Comparison of ENCODE assay signal across 8 mouse cellular contexts in genomic region chr7:96211618-96212021, GRCm38 (mm10). TPM values are rescaled to one million over a fixed set of nuclear protein-coding genes. Genes with fewer than 3 reads are reported as not detected.
A peak's percentile ranks its signal among the peaks of the same experiment; 100 is the strongest.
DNase-seq lines count a peak whose midpoint lies in the region; ATAC-seq and TF ChIP-seq lines count a peak whose summit lies in the region.

No protein-coding gene starts in this region.

- peak overlapping the region; percentile 93 for H3K4me2 ChIP-seq in forebrain, embryonic 13.5 days
- H3K4me2 ChIP-seq in intestine, postnatal 0 days (replicated peaks; ENCODE audit: low read depth), result peak overlapping the region; percentile 82
- H3K4me2 ChIP-seq in liver, embryonic 13.5 days, result peak overlapping the region; percentile 69

- peak; percentile 10 to 74 for DNase-seq in adrenal gland, adult (ENCODE audit: inconsistent age in 2 of 2, low spot score in 1 of 2)
- DNase-seq in adrenal gland, adult 8-10 months, result no peak
- no peak for DNase-seq in ES-E14 (ENCODE audit: low read depth, low spot score)
- no peak for DNase-seq in liver, embryonic 13.5 days
- DNase-seq in right cerebral cortex, postnatal 25 days, result peak; percentile 59
- no peak for DNase-seq in spleen, postnatal 10 days (ENCODE audit: low spot score in 2 of 2)

- peak overlapping the region; percentile 99; the same call in 1 of the 2 replicates for H3K27ac ChIP-seq in ES-E14 (ENCODE audit: insufficient read depth, low read depth, low read length, poor library complexity, severe bottlenecking)
- peak overlapping the region; percentile 97 for H3K27ac ChIP-seq in forebrain, embryonic 13.5 days
- H3K27ac ChIP-seq in intestine, postnatal 0 days (ENCODE audit: low read depth, low read length), result no peak overlapping the region
- H3K27ac ChIP-seq in liver, embryonic 13.5 days, result no peak overlapping the region

- peak overlapping the region; percentile 70 to 86 for H3K4me3 ChIP-seq in ES-E14 (ENCODE audit: insufficient read depth in 1 of 2, low read depth in 1 of 2, low read length in 2 of 2, poor library complexity in 1 of 2, severe bottlenecking in 1 of 2)
- H3K4me3 ChIP-seq in forebrain, embryonic 13.5 days, result peak overlapping the region; percentile 86
- peak overlapping the region; percentile 59 for H3K4me3 ChIP-seq in intestine, postnatal 0 days (ENCODE audit: low read depth, low read length)
- no peak overlapping the region for H3K4me3 ChIP-seq in liver, embryonic 13.5 days (replicated peaks)

- in situ Hi-C loops in ES-E14 (cut with MboI; ENCODE audit: low sequenced_read_pairs in 2 of 2, unreplicated experiment in 2 of 2), result no loop called here

- peak overlapping the region; percentile 82 for H3K9ac ChIP-seq in ES-E14 (ENCODE audit: insufficient read depth, low read depth, low read length, poor library complexity, severe bottlenecking)
- peak overlapping the region; percentile 97 for H3K9ac ChIP-seq in forebrain, embryonic 13.5 days
- no peak overlapping the region for H3K9ac ChIP-seq in intestine, postnatal 0 days (ENCODE audit: low read depth, low read length)
- H3K9ac ChIP-seq in liver, embryonic 13.5 days, result no peak overlapping the region

- no peaks in the 10 kb centered on the region for H3K9me3 ChIP-seq in ES-E14 (ENCODE audit: control insufficient read depth, insufficient read depth, low read depth, low read length)
- H3K9me3 ChIP-seq in forebrain, embryonic 13.5 days (replicated peaks), result no peaks in the 10 kb centered on the region
- no peaks in the 10 kb centered on the region for H3K9me3 ChIP-seq in intestine, postnatal 0 days (ENCODE audit: control insufficient read depth)
- H3K9me3 ChIP-seq in liver, embryonic 13.5 days (replicated peaks), result no peaks in the 10 kb centered on the region

- no peak for TF ChIP-seq CTCF in intestine, postnatal 0 days (IDR thresholded peaks at IDR 0.05; ENCODE audit: low read depth)

- ATAC-seq in forebrain, embryonic 13.5 days, result no peak
- no peak for ATAC-seq in intestine, postnatal 0 days
- ATAC-seq in liver, embryonic 13.5 days (ENCODE audit: low read depth), result no peak

- H3K27me3 ChIP-seq in forebrain, embryonic 13.5 days, result peaks cover 10% of the 10 kb centered on the region; the same call in 1 of the 2 replicates
- H3K27me3 ChIP-seq in intestine, postnatal 0 days (replicated peaks; ENCODE audit: control insufficient read depth, insufficient read depth, low read length), result peaks cover 41% of the 10 kb centered on the region
- peaks cover 88% of the 10 kb centered on the region for H3K27me3 ChIP-seq in liver, embryonic 13.5 days

- WGBS in forebrain, embryonic 13.5 days, result under 1% methylated on average over 17 of the region's 17 CpGs
- under 1% methylated on average over 17 of the region's 17 CpGs for WGBS in intestine, postnatal 0 days
- WGBS in liver, embryonic 13.5 days (ENCODE audit: insufficient replicate concordance), result 2% methylated on average over 17 of the region's 17 CpGs

- H3K36me3 ChIP-seq in ES-E14 (ENCODE audit: control insufficient read depth, insufficient read depth, low read length, poor library complexity, severe bottlenecking), result no peaks in the 10 kb centered on the region
- H3K36me3 ChIP-seq in forebrain, embryonic 13.5 days (ENCODE audit: poor library complexity, severe bottlenecking), result no peaks in the 10 kb centered on the region
- no peaks in the 10 kb centered on the region for H3K36me3 ChIP-seq in intestine, postnatal 0 days (ENCODE audit: control insufficient read depth, insufficient read depth)
- no peaks in the 10 kb centered on the region for H3K36me3 ChIP-seq in liver, embryonic 13.5 days

- peaks cover 11 to 18% of the 10 kb centered on the region in 2 experiments for H3K4me1 ChIP-seq in ES-E14 (ENCODE audit: control insufficient read depth in 2 of 2, insufficient read depth in 2 of 2, low read length in 2 of 2, poor library complexity in 1 of 2)
- peaks cover 37% of the 10 kb centered on the region for H3K4me1 ChIP-seq in forebrain, embryonic 13.5 days
- H3K4me1 ChIP-seq in intestine, postnatal 0 days (replicated peaks; ENCODE audit: control insufficient read depth, insufficient read depth, low read length), result peaks cover 4% of the 10 kb centered on the region; the same call in 1 of the 2 replicates
- H3K4me1 ChIP-seq in liver, embryonic 13.5 days (replicated peaks), result peaks cover 10% of the 10 kb centered on the region; the same call in 1 of the 2 replicates

TF ChIP-seq in ES-E14, 5 proteins besides CTCF, POLR2A, EP300 and RAD21:
- no peak for TF ChIP-seq MAFK (IDR thresholded peaks at IDR 0.05; ENCODE audit: insufficient read depth, low read depth, low read length)
- no peak for TF ChIP-seq ZNF384 (IDR thresholded peaks at IDR 0.05; ENCODE audit: low read depth, low read length)
- TF ChIP-seq CHD2 (IDR thresholded peaks at IDR 0.05; ENCODE audit: low read depth, low read length), result no peak
- TF ChIP-seq HCFC1 (IDR thresholded peaks at IDR 0.05; ENCODE audit: borderline replicate concordance, insufficient read depth, low read length), result no peak
- TF ChIP-seq ZC3H11A (IDR thresholded peaks at IDR 0.05; ENCODE audit: borderline replicate concordance, low read depth, low read length), result no peak

RNA-seq across cellular contexts. Expression of gene Tenm4, which starts 40.6 kb away (rescaled TPM):
- 10 to 100 TPM; 18.1 to 36.5 (median 27.2) TPM for total RNA-seq in adrenal gland, adult 8-10 months (2022)
- 38.9 and 72.4 TPM in 2 replicates for total RNA-seq in ES-E14 (2012; rRNA removed)
- 67.6 and 73.6 TPM in 2 replicates for polyA plus RNA-seq in forebrain, embryonic 13.5 days (2015; fragmentation: Nextera tagmentation; extraction: Ambion mirVana)
- polyA plus RNA-seq in intestine, postnatal 0 days (2015; fragmentation: Nextera tagmentation; extraction: Ambion mirVana), result 4.6 and 4.9 TPM in 2 replicates
- polyA plus RNA-seq in liver, embryonic 13.5 days (2015; fragmentation: Nextera tagmentation; extraction: Ambion mirVana), result 0.47 and 0.67 TPM in 2 replicates

Comparison
In these comparisons a context has a peak if more than half of its experiments do, and no peak if none do; other contexts are left out.
1. DNase-seq: peak in adrenal gland, adult (2 of 2) and right cerebral cortex, postnatal 25 days (single experiment); none in adrenal gland, adult 8-10 months (single experiment), ES-E14 (single experiment), liver, embryonic 13.5 days (single experiment) and spleen, postnatal 10 days (0 of 2).
2. H3K27ac ChIP-seq: peak in ES-E14 (single experiment) and forebrain, embryonic 13.5 days (single experiment); none in intestine, postnatal 0 days (single experiment) and liver, embryonic 13.5 days (single experiment).
3. H3K9ac ChIP-seq: peak in ES-E14 (single experiment) and forebrain, embryonic 13.5 days (single experiment); none in intestine, postnatal 0 days (single experiment) and liver, embryonic 13.5 days (single experiment).
4. RNA of gene Tenm4, which starts 40.6 kb away (polyA plus RNA-seq): 67.6 to 73.6 TPM in forebrain, embryonic 13.5 days; 4.6 to 4.9 TPM in intestine, postnatal 0 days and 0.47 to 0.67 TPM in liver, embryonic 13.5 days; every median in the first group is over 10 times any median in the second.
5. Peak in every context shown above with its lines, with median percentiles within 50 percentile points of each other: H3K4me2 ChIP-seq.